1 mouse cellular context compared by ENCODE assay signal in the genomic region with DNA sequence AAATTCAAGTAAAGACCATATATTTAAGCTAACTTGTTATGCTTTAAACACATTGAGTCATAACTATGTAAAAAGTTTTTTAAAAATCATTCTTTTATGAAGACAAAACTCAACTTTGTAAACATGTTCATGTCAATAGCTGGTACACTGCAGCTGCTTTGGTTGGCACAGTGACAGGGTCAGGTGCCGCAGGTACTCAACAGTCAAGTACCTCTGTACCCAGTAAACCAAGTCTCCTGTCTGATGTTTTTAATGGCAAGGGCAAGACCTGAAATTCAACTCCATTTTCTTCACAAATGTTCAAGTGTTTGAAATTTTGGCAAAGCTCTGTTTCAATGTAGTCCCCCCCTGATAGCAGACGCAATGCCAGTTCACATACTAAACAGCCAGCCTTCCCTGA.
TF ChIP-seq lines count a peak whose summit lies in the region.

No protein-coding gene starts in this region.

TF ChIP-seq in CH12.LX, 34 proteins besides CTCF, POLR2A, EP300 and RAD21:
- no peak for TF ChIP-seq ELF1 (IDR thresholded peaks at IDR 0.05; ENCODE audit: low read depth, low read length)
- no peak for TF ChIP-seq ZKSCAN1 (IDR thresholded peaks at IDR 0.05; ENCODE audit: borderline replicate concordance, low read depth, low read length)
- TF ChIP-seq IRF4 (IDR thresholded peaks at IDR 0.05; ENCODE audit: low read depth, low read length), result no peak
- no peak for TF ChIP-seq NRF1 (IDR thresholded peaks at IDR 0.05; ENCODE audit: low read depth, low read length)
- no peak for TF ChIP-seq GABPA (IDR thresholded peaks at IDR 0.05; ENCODE audit: insufficient replicate concordance, low read depth, low read length)
- TF ChIP-seq JUN (IDR thresholded peaks at IDR 0.05; ENCODE audit: insufficient read depth, low read depth, low read length), result no peak
- TF ChIP-seq JUND (conservative IDR thresholded peaks at IDR 0.05; ENCODE audit: low read depth, low read length), result no peak
- no peak for TF ChIP-seq PAX5 (IDR thresholded peaks at IDR 0.05; ENCODE audit: low read length)
- TF ChIP-seq MEF2A (IDR thresholded peaks at IDR 0.05; ENCODE audit: borderline replicate concordance, low read depth, low read length), result no peak
- TF ChIP-seq TBP (conservative IDR thresholded peaks at IDR 0.05; ENCODE audit: low read depth, low read length), result no peak
- no peak for TF ChIP-seq MAX (IDR thresholded peaks at IDR 0.05; ENCODE audit: low read length)
- no peak for TF ChIP-seq MYC (IDR thresholded peaks at IDR 0.05; ENCODE audit: low read depth, low read length)
- no peak for TF ChIP-seq NELFE (IDR thresholded peaks at IDR 0.05; ENCODE audit: low read depth, low read length)
- TF ChIP-seq HCFC1 (IDR thresholded peaks at IDR 0.05; ENCODE audit: low read depth, low read length), result no peak
- no peak for TF ChIP-seq ZC3H11A (IDR thresholded peaks at IDR 0.05; ENCODE audit: low read depth, low read length)
- no peak for TF ChIP-seq E2F4 (IDR thresholded peaks at IDR 0.05; ENCODE audit: insufficient replicate concordance, low read depth, low read length)
- no peak for TF ChIP-seq ZMIZ1 (IDR thresholded peaks at IDR 0.05; ENCODE audit: low read depth, low read length)
